Mouse (Mus musculus) embryonic fibroblast, embryonic 13.5 days (primary cell): ENCODE results near the gene Hcfc2.

Experiments used
- CTCF ChIP-seq: IDR thresholded peaks from 2 replicates; pipeline ENCODE4 v1.5.1; 2011; ENCODE audit warnings: mild to moderate bottlenecking, control low read depth, low read length, moderate library complexity, borderline replicate concordance; ENCODE audit not compliant: insufficient read depth
- POLR2A ChIP-seq: IDR thresholded peaks from 2 replicates; pipeline ENCODE4 v1.6.1; 2011; ENCODE audit warnings: low read depth, mild to moderate bottlenecking, control low read depth, low read length, moderate library complexity

DNA sequence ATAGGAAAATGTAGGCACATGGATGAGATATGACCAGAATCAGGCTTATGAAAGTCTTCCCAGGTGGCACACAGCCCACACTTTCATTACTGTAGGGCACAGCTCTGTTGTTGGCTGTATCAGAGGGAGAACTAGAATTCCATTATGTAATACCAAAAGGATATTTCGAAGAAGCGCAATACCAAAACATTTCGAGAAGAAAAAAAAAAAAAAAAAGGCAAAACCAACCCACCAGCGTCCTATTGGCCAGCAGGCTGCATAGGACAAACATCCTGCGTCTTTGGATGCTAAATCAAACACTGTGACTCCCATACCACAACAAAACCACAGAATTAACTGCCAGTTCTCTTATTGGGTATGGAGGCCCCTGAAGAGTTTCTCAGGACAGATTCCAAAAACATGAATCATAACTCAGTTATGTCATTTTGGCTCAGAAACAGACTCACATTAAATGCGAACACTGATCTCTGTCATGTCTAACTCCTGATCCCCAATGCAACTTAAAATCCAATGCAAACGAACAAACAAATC lies 6.2 kb upstream of the Hcfc2 start:
- TF ChIP-seq CTCF (no peak), POLR2A (no peak)
